Mouse (Mus musculus) cerebellum, adult (tissue): ENCODE data around the gene Eif4b.
A peak's percentile ranks its signal among the peaks of the same experiment; 100 is the strongest.
"Not testable (repeated sequence)": the region's sequence is repeated elsewhere in the genome, so short reads cannot be mapped to it uniquely, and the experiment has no call there.

Source experiments
- ATAC-seq: cut with Nextera tagmentation; 2 replicates; pipeline ENCODE4 v1.9.2; 2017; ENCODE audit warnings: mild to moderate bottlenecking, moderate library complexity, mixed read lengths; ENCODE audit not compliant: insufficient number of reproducible peaks, low FRiP score, low TSS enrichment

Gene Eif4b

GRCm38 (mm10) chr15:102074070-102074731 is 628 bp downstream of the Eif4b start:
- peak; percentile 46 for ATAC-seq

GRCm38 (mm10) chr15:102074876-102075585 is 1.5 kb downstream of the Eif4b start:
- ATAC-seq: no peak

GRCm38 (mm10) chr15:102077111-102077677 is 3.6 kb downstream of the Eif4b start:
- ATAC-seq: no peak

GRCm38 (mm10) chr15:102079221-102079620 is 5.6 kb downstream of the Eif4b start:
- ATAC-seq: no peak

- not testable (repeated sequence) for ATAC-seq
These were observed 6.4 kb downstream of the Eif4b start for GRCm38 (mm10) chr15:102079924-102080323.

DNA sequence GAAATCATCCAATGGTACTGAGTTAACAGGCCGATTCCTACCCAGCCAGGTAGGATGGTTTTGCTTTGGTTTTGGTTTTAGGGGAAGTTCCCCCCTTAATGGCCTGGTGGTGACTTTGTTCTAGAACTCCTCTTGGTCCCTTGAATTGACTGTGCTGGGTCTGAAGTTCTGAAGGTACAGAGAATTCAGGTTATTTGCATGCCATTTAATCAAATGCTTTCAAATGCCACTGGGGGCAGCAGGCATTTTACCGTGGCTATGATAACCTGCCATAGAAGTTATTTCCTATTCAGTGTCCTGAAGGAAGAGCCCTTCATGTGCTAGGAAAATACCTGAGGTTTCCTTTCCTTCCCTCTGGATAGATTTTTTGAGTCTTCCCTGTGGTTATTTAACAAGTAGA is 6.9 kb downstream of the Eif4b start:
- no peak for ATAC-seq

GRCm38 (mm10) chr15:102082148-102082547 is 8.6 kb downstream of the Eif4b start:
- no peak for ATAC-seq

DNA sequence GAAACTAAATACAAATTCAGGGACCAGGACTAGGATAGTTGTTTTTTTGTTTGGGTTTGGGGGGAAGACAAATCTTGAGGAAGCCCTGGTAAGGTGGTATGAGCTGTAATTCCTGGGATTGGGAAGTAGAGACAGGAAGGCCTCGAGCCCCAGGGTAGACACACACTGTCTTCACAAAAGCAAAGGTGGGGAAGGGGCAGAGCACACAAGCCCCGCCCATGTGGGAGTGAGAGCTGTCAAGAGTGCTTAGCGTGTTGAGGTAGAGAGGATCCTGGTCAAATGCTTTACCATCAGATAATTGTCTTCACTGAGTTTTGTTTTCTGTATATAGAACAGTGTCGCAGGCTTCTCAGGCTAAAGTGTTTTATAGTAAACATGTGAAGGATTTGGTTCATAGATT is 9.5 kb downstream of the Eif4b start:
- ATAC-seq: no peak

GRCm38 (mm10) chr15:102089914-102090585 is 16.5 kb downstream of the Eif4b start:
- ATAC-seq: no peak

- ATAC-seq: no peak
These were observed 17.6 kb downstream of the Eif4b start for GRCm38 (mm10) chr15:102091063-102091679.

DNA sequence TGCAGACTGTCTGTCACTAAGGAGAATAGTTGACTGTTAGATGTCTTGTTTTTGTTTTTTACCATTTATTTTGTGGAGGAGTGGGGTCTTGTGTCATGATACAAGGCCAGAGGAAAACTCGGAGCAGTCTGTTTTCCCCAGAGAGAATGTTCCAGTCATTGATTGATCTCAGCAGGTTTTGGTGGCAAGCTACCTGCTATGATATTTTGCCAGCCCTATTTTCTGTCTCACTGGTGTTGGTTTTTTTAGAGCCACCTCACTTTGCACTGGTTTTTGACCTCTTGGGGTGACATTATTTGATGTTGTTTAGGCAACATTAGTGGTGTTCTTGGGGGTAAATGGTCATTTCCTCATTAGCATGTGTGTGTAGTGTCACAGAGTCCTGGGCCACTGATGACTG is 18.1 kb downstream of the Eif4b start:
- ATAC-seq: no peak

DNA sequence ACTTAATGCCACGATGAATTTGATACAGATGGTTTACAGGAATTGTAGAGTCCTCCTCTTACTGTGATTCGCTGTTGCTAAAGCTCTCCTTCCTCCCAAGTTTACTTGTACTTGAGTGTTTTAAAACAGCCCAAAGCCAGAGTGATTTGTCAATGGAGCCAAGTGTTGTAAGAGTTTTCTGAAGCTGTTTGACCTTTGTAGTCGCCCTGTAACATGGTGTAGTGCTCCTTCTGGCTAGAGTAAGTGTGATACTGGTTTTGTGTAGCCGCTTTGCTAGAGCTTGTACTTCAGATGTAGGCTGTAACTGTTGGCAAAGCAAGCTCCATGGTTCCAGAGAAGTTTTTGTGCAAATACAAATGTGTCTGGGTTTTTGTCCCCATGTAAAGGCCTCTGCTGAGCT is 18.6 kb downstream of the Eif4b start:
- no peak for ATAC-seq

DNA sequence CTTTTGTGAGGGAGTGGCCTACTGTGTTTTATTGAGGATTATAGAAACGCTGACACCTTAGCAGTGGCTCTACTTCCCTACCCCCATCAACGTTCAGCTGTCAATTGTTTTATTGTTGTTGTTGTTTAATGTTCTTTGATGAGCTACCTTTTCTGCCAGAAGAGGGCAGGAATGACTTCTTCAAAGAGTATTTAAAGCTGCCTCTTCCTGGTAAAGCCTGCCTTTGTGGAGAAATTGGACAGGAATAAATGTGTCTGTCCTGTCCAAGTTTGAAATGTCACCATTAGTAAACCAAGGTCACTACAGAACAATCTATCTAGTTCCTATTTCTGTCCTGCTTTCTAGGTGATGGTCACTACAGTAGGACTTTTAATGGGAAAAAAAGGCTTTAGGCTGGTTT is 20.6 kb downstream of the Eif4b start:
- no peak for ATAC-seq

DNA sequence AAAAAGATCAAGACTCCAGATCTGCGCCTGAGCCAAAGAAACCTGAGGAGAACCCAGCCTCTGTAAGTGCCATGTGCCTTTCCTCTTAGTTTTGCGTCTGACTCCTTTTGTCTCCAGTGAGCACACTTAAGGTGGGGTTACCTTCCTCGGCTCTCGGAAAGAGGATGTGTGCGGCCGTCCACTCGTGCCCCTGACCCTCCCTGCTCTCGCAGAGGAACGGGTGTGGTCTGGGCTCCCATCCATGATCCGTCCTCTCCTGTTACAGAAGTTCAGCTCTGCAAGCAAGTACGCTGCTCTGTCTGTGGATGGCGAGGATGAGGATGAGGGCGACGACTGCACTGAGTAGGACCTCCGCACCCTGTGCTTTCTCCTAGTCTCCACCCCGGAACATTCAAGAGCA is 21.4 kb downstream of the Eif4b start:
- no peak for ATAC-seq

DNA sequence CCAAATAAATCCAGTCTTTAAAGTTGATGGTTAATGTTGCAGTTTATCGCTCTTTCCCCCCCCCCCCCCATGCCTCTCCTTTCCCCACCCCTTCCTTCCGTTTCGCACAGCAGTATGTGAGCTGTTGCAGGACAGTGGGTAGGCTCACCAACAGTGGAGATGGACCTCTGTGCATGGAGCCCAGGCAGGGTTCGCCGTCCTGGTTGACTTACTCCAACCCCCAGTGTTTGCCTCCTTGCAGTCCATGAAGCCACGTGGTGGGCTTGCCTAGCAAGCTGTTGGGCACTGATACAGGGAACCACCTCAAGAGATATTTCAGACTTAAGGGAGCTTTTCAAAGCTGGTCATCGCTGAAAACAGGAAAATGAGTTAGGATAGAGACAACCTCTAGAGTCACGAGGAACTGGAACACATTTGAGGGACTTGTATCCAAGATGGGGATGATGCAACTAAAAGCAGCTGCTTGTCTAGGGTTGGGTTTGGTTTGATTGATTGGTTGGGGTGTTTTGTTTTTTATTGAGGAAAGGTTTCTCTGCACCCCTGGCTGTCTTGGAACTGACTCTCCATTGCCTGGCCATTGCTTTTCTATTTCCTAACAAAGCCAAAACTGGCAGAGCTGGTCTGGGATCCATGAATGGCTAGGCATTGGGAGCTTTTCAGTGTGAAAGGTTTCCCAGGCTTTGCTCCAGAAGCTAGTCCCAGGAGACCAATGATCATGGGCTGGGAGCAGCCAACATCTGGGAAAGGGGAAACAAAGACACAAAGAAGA is 23.8 kb downstream of the Eif4b start:
- no peak for ATAC-seq

DNA sequence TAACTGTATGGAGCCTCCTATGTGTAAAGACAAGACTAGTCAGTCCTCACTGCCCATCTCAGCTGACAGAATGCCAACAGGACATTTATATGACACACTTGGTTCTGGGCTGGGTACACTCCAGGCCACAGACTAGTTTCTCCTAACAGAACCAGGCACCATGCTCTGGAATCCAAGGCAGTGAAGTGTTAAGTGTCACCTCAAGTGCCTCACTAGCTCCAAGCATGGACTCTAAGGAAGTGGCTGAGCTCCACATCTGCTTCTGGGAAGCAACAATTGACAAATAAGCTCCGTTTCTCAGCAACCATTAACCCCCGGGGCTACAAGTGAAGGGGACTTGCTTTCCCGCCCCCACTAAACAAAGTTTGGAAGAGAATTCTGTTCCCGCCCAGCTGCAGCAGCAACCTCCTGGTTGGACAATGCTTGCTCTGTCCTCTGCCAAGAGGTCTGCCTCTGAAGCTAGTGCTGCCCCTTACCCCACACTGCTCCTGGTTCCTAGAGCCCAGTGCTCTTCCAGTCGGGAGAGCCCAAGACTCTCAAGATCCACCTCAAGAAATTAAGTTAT is 24.5 kb downstream of the Eif4b start:
- no peak for ATAC-seq

DNA sequence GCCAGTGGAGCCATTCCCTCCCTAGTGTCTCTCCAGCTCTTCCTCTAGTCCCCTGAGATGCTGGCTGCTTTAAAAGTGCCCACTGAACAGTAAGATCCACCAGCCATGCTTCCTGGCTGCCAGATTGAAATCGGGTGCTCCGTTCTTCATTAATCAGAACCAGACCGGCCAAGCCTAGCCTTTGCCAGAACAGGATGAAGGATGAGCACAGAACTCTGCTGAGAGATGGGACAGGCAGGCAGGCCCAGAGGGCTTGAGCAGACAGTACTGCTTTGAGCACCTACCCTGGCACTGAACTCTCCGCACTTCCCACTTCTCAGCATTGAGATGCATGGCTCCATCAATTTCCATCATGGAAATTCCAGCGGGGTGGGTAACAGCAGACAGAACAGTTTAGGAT is 25.7 kb downstream of the Eif4b start:
- ATAC-seq: no peak

DNA sequence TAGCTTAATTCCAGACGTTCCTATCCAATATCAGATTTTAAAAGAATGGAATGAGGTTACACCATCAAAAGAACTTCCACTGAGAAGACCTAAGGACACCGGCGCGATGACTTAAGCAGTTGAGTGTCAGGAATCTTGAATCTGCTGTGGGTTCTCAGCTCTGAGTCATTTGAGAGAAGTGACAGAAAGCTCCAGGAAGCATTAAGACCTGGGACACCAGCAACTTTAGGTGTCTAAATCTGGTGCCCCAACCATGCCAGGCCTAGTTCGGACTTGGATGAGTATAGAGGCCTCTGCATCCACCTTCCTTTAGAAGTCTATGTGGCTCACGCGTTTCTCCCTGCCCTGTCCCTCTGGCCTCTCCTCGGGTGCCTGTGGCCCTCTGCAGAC is 26.2 kb downstream of the Eif4b start:
- no peak for ATAC-seq

GRCm38 (mm10) chr15:102100161-102100981 is 26.8 kb downstream of the Eif4b start, which contains the start of gene Tns2:
Gene Tns2, plus strand, starts transcription at chr15:102100413.
- peak; percentile 62; the same call in 1 of the 2 replicates for ATAC-seq
